Mouse (Mus musculus) forebrain, postnatal 0 days (tissue): ENCODE results near the gene Rhbdf2. TPM values are rescaled to one million over a fixed set of nuclear protein-coding genes. Genes with fewer than 3 reads are reported as not detected.
"Not testable (repeated sequence)": the region's sequence is repeated elsewhere in the genome, so short reads cannot be mapped to it uniquely, and the experiment has no call there.

Experiments
- ATAC-seq: fragments of 200-750 bp; cut with Nextera tagmentation; 2 replicates; pipeline ENCODE4 v1.8.0; 2017; ENCODE audit warnings: mild to moderate bottlenecking, moderate library complexity
- DNase-seq: peaks from one replicate; pipeline ENCODE4 v3.0.0-alpha.2; 2015
- H3K27ac ChIP-seq: fragments of 300-500 bp; sonication (generic); 2 replicates; pipeline ENCODE4 v1.5.1; 2014; ENCODE audit warnings: low read depth, mild to moderate bottlenecking, antibody characterized with exemption, low read length, moderate library complexity, mixed read lengths
- H3K27me3 ChIP-seq: fragments of 300-500 bp; sonication (generic); 2 replicates; pipeline ENCODE4 v1.6.1; 2014; ENCODE audit warnings: mild to moderate bottlenecking, low read length, mixed read lengths; ENCODE audit not compliant: insufficient read depth
- H3K36me3 ChIP-seq: fragments of 300-500 bp; sonication (generic); 2 replicates; pipeline ENCODE4 v1.6.1; 2014; ENCODE audit warnings: mild to moderate bottlenecking, moderate library complexity; ENCODE audit not compliant: insufficient read depth
- H3K4me1 ChIP-seq: fragments of 300-500 bp; sonication (generic); 2 replicates; pipeline ENCODE4 v1.6.1; 2014; ENCODE audit warnings: antibody characterized with exemption; ENCODE audit not compliant: insufficient read depth
- H3K4me2 ChIP-seq: fragments of 300-500 bp; sonication (generic); 2 replicates; pipeline ENCODE4 v1.6.1; 2014; ENCODE audit warnings: low read depth, mild to moderate bottlenecking, moderate library complexity
- H3K4me3 ChIP-seq: fragments of 300-500 bp; sonication (generic); 2 replicates; pipeline ENCODE4 v1.5.1; 2014; ENCODE audit warnings: low read depth, low read length, mixed read lengths
- H3K9ac ChIP-seq: fragments of 300-500 bp; sonication (generic); 2 replicates; pipeline ENCODE4 v1.6.1; 2014; ENCODE audit warnings: mild to moderate bottlenecking
- H3K9me3 ChIP-seq: fragments of 300-500 bp; sonication (generic); 2 replicates; pipeline ENCODE4 v1.6.1; 2016; ENCODE audit warnings: low read length
- CTCF ChIP-seq: sonication (generic); IDR thresholded peaks from 2 replicates; pipeline ENCODE4 v1.5.1; 2016; ENCODE audit warnings: antibody characterized with exemption, control low read depth, low read depth
- WGBS: fragments of 180-500 bp; shearing (Covaris S2); extraction: QIAGEN DNeasy Blood & Tissue Kit; methylation state at CpG from one replicate; pipeline ENCODE4 v1.1.7; 2014; 5-methylcytosine and 5-hydroxymethylcytosine counted together
- polyA plus RNA-seq: library from polyadenylated mRNA; unstranded; fragments of >200 nt; fragmentation: Nextera tagmentation; extraction: Ambion mirVana; gene quantifications from 2 replicates; pipeline ENCODE4 v1.2.1, GENCODE M21; 2015
- total RNA-seq: library from RNA; depleted of rRNA; stranded (reverse); fragments of >200 nt; gene quantifications from 2 replicates; pipeline ENCODE4 v1.2.3, GENCODE M21; 2014

Rhbdf2 gene
- total and polyA plus RNA-seq, 2 experiments from 2014 or later: 0.97 to 1.9 TPM

- no peak overlapping the region for H3K27ac ChIP-seq
- no peak for DNase-seq
Observed at GRCm38 (mm10) chr11:116668381-116668825, 41.6 kb upstream of the Rhbdf2 start.

DNA sequence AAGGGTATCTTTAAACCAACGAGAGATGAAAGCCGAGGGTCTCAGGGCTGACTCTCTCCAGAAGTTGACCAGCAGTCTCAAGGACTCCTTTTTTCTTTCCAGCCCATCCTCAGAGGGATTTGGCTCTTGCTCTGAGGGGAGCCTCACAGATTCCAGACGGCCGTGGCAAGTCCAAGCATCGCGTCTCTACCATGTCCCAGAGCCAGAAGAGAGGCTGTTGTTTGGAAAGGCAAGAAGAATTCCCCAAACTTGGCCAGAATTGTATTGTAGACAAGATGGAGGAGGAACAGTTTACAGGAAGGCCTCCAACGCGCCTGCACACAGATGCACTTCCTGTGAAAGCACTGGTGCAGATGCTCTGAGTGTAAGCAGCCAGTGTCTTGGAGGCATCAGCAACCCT lies 41.1 kb upstream of the Rhbdf2 start:
- peaks cover 14% of the 10 kb centered on the region for H3K4me1 ChIP-seq
- no peak for TF ChIP-seq CTCF
- no peaks in the 10 kb centered on the region for H3K36me3 ChIP-seq
- ATAC-seq (no peak), DNase-seq (no peak)
- H3K9me3 ChIP-seq: no peaks in the 10 kb centered on the region
- H3K9ac ChIP-seq: no peak overlapping the region
- no peak overlapping the region for H3K27ac ChIP-seq
- H3K4me3 ChIP-seq: no peak overlapping the region
- 74% methylated on average over 8 of the region's 8 CpGs for WGBS
- no peak overlapping the region for H3K4me2 ChIP-seq
- H3K27me3 ChIP-seq: no peaks in the 10 kb centered on the region

More at GRCm38 (mm10) chr11:116668381-116668825, 41.6 kb upstream of the Rhbdf2 start:
- Histone ChIP-seq H3K9ac (no peak overlapping the region), H3K4me3 (no peak overlapping the region), H3K27me3 (no peaks in the 10 kb centered on the region), H3K4me2 (no peak overlapping the region), H3K36me3 (peaks cover 3% of the 10 kb centered on the region; the same call in 1 of the 2 replicates), H3K4me1 (peaks cover 14% of the 10 kb centered on the region), H3K9me3 (no peaks in the 10 kb centered on the region)
- no peak for ATAC-seq
- 79% methylated on average over 10 of the region's 10 CpGs for WGBS
- no peak for TF ChIP-seq CTCF

DNA sequence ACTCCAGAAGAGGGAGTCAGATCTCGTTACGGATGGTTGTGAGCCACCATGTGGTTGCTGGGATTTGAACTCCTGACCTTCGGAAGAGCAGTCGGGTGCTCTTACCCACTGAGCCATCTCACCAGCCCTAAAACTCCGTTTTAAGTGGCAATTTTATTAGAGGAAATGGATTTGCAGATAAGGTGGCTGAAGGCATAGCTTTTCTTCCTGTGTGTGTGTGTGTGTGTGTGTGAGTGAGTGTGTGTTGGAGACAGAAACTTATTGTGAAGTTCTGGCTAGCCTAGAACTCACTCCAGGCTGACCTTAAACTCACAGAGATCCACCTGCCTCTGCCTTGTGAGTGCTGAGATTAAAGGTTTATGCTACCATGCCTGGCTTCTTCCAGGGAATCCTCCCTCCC lies 40.2 kb upstream of the Rhbdf2 start:
- not testable (repeated sequence) for H3K9ac ChIP-seq, H3K4me2 ChIP-seq, ATAC-seq, H3K36me3 ChIP-seq, H3K9me3 ChIP-seq, DNase-seq, H3K4me3 ChIP-seq, H3K27me3 ChIP-seq, H3K27ac ChIP-seq
- peaks cover 18% of the 10 kb centered on the region for H3K4me1 ChIP-seq
- WGBS: 87% methylated on average over 3 of the region's 5 CpGs

DNA sequence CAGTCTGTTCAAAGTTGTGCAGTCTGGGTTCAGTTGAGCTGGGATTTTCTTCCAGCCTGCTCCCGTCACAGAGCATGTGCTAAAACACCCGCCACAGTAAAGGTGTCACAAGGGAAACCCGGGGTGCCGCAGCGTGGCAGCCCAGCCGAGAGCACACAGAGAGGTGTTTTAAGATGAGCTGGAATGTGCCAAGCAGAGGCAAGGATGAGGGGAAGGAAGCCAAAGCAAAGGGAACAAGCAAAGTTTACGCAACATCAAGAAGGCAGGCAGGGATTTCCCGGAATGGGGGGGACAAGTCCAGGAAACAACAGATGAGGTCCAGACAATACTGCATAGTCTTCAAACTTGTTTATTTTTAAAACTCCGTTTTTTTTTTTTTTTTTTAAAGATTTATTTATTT lies 39.7 kb upstream of the Rhbdf2 start:
- Histone ChIP-seq H3K27ac (no peak overlapping the region), H3K4me2 (no peak overlapping the region), H3K4me1 (peaks cover 22% of the 10 kb centered on the region), H3K9ac (no peak overlapping the region), H3K27me3 (no peaks in the 10 kb centered on the region), H3K4me3 (no peak overlapping the region), H3K36me3 (no peaks in the 10 kb centered on the region), H3K9me3 (no peaks in the 10 kb centered on the region)
- ATAC-seq (no peak), DNase-seq (no peak)
- no peak for TF ChIP-seq CTCF
- 71% methylated on average over 9 of the region's 9 CpGs for WGBS

DNA sequence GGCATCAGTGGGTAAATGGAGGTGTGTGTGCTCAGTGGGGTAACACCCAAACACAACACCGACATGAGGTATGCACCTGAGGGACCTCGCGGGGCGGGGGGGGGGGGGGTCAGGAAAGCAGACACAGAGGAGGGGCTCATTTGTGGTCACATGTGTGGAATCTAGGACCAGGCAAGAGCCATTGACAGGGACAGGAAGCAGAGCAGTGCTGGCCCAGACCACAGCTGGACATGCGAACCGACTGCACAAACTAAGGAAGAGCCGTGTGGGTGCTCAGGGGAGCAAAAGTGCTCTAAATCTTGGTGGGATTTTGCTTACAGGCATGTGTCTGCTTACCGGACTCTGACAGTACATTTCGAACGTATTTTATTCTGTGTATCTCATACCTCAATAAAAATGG lies 38.5 kb upstream of the Rhbdf2 start:
- H3K36me3 ChIP-seq: no peaks in the 10 kb centered on the region
- 83% methylated on average over 10 of the region's 10 CpGs for WGBS
- no peaks in the 10 kb centered on the region for H3K9me3 ChIP-seq
- H3K27ac ChIP-seq: no peak overlapping the region
- no peak overlapping the region for H3K4me2 ChIP-seq
- no peak overlapping the region for H3K4me3 ChIP-seq
- no peaks in the 10 kb centered on the region for H3K27me3 ChIP-seq
- no peak for DNase-seq
- H3K4me1 ChIP-seq: peaks cover 28% of the 10 kb centered on the region
- no peak overlapping the region for H3K9ac ChIP-seq
- no peak for TF ChIP-seq CTCF
- no peak for ATAC-seq

DNA sequence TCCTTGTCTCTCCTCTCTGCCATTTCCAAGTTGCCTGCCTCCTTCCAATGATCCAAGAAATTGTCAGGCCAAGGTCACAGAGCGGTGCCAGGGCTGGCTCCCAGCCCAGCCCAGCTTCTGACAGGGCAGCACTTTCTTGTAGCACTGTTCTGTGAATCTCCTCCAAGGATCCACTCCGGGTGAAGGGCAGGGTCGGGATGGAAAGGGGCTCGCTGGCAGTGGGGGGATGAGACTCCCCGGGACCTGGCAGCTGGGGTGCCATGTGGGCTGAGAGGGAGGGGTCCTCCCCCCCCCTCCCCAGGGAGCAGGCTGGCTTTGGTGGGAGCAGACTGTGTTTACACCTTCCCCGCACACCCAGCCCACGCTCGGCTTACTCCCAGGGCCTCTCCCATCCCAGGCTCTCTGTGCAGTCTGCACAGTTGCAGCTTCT lies 35.1 kb upstream of the Rhbdf2 start:
- peaks cover 41% of the 10 kb centered on the region for H3K4me1 ChIP-seq
- WGBS: 12% methylated on average over 8 of the region's 8 CpGs

DNA sequence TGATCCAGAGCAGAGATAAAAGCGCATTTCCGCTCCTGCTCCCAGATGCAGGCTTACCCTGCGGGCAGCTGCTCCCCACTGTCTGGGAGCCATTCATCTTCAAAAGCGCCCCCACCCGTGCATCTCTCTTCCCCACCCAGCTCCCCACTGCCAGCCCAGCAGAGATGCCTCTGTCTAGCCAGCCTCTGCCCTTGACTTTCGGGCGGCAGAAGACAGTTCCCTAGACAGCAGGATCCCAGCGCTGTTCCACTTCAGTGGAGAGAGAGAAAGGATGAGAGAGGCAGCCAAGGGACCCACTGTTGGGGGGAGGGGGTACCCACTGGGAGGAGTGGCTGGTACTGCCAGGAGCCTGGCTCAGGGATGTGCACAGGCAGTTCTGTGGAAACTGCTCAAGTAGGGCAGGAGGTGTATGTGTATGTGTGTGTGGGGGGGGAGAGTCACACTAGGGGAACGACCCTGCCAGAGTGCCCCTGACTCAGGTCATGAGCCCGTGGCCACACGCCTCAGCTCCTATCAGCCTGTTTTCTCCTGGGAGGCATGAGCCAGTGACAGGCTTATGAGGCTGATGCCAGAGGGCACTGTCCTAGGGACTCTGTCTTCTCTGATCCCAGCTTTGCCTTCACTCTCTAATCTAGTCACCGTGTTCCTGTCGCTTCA lies 34.6 kb upstream of the Rhbdf2 start:
- DNase-seq (peak; percentile 75), ATAC-seq (peak; percentile 70)
- H3K27ac ChIP-seq: peak overlapping the region; percentile 82
- 8% methylated on average over 13 of the region's 13 CpGs for WGBS
- H3K4me2 ChIP-seq: peak overlapping the region; percentile 28
- no peak overlapping the region for H3K4me3 ChIP-seq
- H3K36me3 ChIP-seq: no peaks in the 10 kb centered on the region
- no peak overlapping the region; the same call in 1 of the 2 replicates for H3K9ac ChIP-seq
- no peak for TF ChIP-seq CTCF
- H3K4me1 ChIP-seq: peaks cover 41% of the 10 kb centered on the region
- no peaks in the 10 kb centered on the region for H3K9me3 ChIP-seq
- H3K27me3 ChIP-seq: no peaks in the 10 kb centered on the region

More for the DNA sequence above, 35.1 kb upstream of the Rhbdf2 start:
- Histone ChIP-seq H3K4me3 (no peak overlapping the region), H3K9ac (no peak overlapping the region), H3K27ac (peak overlapping the region; percentile 82), H3K9me3 (no peaks in the 10 kb centered on the region), H3K36me3 (no peaks in the 10 kb centered on the region), H3K27me3 (no peaks in the 10 kb centered on the region), H3K4me2 (peak overlapping the region; percentile 28; the same call in 1 of the 2 replicates)
- no peak for TF ChIP-seq CTCF
- peak; percentile 72 for DNase-seq
- ATAC-seq: peak; percentile 35
